Mouse (Mus musculus) stomach, embryonic 15.5 days (tissue): ENCODE measurements around the gene Eif3l. TPM values are rescaled to one million over a fixed set of nuclear protein-coding genes. Genes with fewer than 3 reads are reported as not detected.

Source experiments
- ATAC-seq: fragments of 200-750 bp; cut with Nextera tagmentation; 2 replicates; pipeline ENCODE4 v1.8.0; 2017; ENCODE audit warnings: low read depth, moderate number of reproducible peaks, moderate TSS enrichment; ENCODE audit not compliant: insufficient read depth, low FRiP score
- H3K27ac ChIP-seq: fragments of 300-500 bp; sonication (generic); 2 replicates; pipeline ENCODE4 v1.5.1; 2015; ENCODE audit warnings: mild to moderate bottlenecking, inconsistent platforms
- H3K27me3 ChIP-seq: fragments of 300-500 bp; sonication (generic); replicated peaks from 2 replicates; pipeline ENCODE4 v1.6.1; 2015; ENCODE audit warnings: inconsistent platforms
- H3K36me3 ChIP-seq: fragments of 300-500 bp; sonication (generic); 2 replicates; pipeline ENCODE4 v1.6.1; 2015; ENCODE audit warnings: inconsistent platforms
- H3K4me1 ChIP-seq: fragments of 300-500 bp; sonication (generic); 2 replicates; pipeline ENCODE4 v1.6.1; 2015; ENCODE audit warnings: inconsistent platforms
- H3K4me2 ChIP-seq: fragments of 300-500 bp; sonication (generic); 2 replicates; pipeline ENCODE4 v1.6.1; 2015; ENCODE audit warnings: mild to moderate bottlenecking, inconsistent platforms
- H3K4me3 ChIP-seq: fragments of 300-500 bp; sonication (generic); replicated peaks from 2 replicates; pipeline ENCODE4 v1.5.1; 2015; ENCODE audit warnings: inconsistent platforms
- H3K9ac ChIP-seq: fragments of 300-500 bp; sonication (generic); 2 replicates; pipeline ENCODE4 v1.6.1; 2015; ENCODE audit warnings: inconsistent platforms
- H3K9me3 ChIP-seq: fragments of 300-500 bp; sonication (generic); 2 replicates; pipeline ENCODE4 v1.6.1; 2016; ENCODE audit warnings: inconsistent platforms
- WGBS: fragments of 180-500 bp; shearing (Covaris S2); methylation state at CpG from one replicate; pipeline ENCODE4 v1.1.7; 2015; 5-methylcytosine and 5-hydroxymethylcytosine counted together
- polyA plus RNA-seq: library from polyadenylated mRNA; unstranded; fragments of >200 nt; fragmentation: Nextera tagmentation; extraction: Ambion mirVana; gene quantifications from 2 replicates; pipeline ENCODE4 v1.2.1, GENCODE M21; 2015

Eif3l gene
- polyA plus RNA-seq, 1 experiment from 2014 or later = 200 TPM

DNA sequence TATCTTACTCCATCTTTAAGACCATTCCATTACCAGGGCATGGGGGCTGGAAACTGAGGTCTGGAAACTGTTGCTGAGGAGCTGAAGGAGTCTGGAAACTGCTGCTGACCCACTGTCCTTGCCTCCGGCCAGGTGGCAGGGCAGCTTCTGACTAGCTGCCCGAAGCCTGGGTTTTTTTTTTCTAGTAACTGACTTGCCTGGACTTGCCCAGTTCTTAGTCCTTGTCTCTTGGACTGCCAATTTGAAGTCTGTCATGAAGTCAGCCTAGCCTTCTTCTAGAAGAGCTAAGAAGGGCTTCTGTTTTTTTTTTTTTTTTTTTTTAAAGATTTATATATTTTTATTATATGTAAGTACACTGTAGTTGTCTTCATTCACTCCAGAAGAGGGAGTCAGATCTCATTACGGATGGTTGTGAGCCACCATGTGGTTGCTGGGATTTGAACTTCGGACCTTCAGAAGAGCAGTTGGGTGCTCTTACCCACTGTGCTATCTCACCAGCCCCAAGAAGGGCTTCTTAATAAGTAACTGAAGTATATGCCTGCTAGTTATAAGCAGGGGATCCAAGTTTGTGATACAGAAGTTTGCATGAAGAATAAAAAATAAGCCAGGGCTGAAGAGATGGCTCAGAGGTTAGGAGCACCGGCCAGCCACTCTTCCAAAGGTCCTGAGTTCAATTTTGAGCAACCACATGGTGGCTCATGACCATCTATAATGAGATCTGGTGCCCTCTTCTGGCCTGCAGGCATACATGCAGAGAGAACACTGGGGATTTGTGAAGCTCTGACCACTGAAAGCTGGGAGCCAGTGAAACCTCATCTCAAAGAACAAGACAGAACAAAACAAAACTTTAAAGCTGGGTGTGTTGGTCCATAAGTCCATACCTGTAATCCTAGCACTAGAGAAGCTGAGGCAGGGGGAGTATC is 3.6 kb upstream of the Eif3l start:
- Histone ChIP-seq H3K9me3 (no peaks in the 10 kb centered on the region), H3K4me3 (no peak overlapping the region), H3K27ac (no peak overlapping the region), H3K9ac (no peak overlapping the region), H3K36me3 (no peaks in the 10 kb centered on the region), H3K4me1 (peaks cover 17% of the 10 kb centered on the region), H3K4me2 (no peak overlapping the region), H3K27me3 (no peaks in the 10 kb centered on the region)
- ATAC-seq = no peak
- WGBS = 62% methylated on average over 5 of the region's 5 CpGs

DNA sequence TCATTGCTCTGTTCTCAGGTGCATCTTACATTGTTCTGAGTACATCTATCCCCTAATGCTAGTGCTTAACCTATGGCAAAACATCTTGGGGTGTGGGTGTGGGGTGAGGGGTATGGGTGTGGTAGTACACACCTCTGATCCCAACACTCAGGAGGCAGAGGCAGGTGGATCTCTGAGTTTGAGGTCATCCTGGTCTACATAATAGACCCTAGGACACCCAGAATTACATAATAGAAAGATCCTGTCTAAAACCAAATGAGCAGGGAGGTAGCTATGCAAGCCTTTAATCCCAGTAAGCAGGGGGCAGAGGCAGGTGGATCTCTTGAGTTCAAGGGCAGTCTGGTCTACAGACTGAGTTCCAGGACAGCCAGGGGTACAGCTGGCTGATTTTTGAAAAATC is 1.2 kb upstream of the Eif3l start:
- Histone ChIP-seq H3K4me3 (no peak overlapping the region), H3K4me2 (no peak overlapping the region), H3K4me1 (peaks cover 16% of the 10 kb centered on the region), H3K9ac (no peak overlapping the region), H3K27ac (no peak overlapping the region), H3K27me3 (no peaks in the 10 kb centered on the region), H3K9me3 (no peaks in the 10 kb centered on the region), H3K36me3 (peaks cover 23% of the 10 kb centered on the region)
- ATAC-seq = no peak

DNA sequence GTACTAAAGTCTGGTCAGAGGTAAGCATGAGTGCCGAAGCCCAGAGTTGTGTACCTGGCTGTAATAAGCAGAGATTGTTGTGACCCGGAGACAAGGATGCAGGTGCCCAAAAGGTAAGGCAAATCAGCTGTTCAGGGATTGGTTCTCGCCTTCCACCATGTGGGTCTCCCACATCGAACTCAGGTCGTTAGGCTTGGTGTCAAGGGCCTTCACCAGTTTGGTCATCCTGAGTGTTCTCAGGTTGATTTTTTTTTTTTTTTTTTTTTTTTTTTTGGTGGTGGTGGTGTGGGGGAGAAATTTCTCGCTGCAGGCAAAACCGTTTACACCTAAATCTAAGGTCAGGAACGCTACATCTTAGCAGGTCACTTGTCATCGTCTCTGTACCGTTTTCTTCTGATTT is 533 bp upstream of the Eif3l start:
- ATAC-seq = no peak
- H3K36me3 ChIP-seq = peaks cover 30% of the 10 kb centered on the region
- H3K27me3 ChIP-seq = no peaks in the 10 kb centered on the region
- peak overlapping the region; percentile 74 for H3K4me2 ChIP-seq
- WGBS = 40% methylated on average over 10 of the region's 10 CpGs
- H3K27ac ChIP-seq = no peak overlapping the region; the same call in 1 of the 2 replicates
- H3K4me1 ChIP-seq = peaks cover 16% of the 10 kb centered on the region
- H3K9me3 ChIP-seq = no peaks in the 10 kb centered on the region
- 0 out of 2 replicates have a peak overlapping the region, but pooled peaks have one; percentile 19 for H3K9ac ChIP-seq
- H3K4me3 ChIP-seq = peak overlapping the region; percentile 92

DNA sequence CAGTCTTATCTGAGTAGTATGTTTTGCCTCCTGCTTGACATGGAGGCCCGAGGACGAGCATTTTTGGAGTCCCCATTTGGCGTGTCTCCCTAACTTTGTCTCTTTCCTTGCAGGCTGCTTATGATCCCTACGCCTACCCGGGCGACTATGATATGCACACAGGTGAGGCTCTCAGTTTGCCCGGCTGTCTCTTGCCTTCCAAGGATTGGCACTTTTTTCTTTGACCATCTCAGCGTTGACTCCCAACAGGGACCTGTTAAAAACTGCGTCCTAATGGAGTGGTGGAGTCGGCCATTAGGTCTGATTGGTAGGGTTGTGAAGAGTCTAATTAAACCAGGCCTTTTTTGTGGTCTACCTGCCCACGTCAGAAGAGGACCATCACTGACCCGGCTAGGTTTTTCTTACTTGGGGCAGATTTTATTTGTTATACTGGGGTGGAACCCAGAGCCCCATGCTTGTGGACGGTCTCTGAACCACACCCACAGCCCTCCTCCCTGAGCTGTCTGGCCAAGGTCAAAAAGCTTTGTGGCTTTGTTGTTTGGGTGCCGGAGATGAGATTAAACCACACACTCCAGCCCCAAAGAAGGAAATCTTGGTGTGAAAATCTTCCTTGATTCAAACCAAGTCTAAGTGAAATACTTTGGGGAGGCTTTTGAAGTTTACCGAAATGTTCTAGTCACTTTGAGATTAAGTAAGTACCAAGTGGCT is 833 bp downstream of the Eif3l start:
- Histone ChIP-seq H3K9me3 (no peaks in the 10 kb centered on the region), H3K4me1 (peaks cover 16% of the 10 kb centered on the region), H3K36me3 (peaks cover 40% of the 10 kb centered on the region), H3K4me2 (peak overlapping the region; percentile 74), H3K27ac (peak overlapping the region; percentile 79; the same call in 1 of the 2 replicates), H3K9ac (peak overlapping the region; percentile 81), H3K4me3 (peak overlapping the region; percentile 92), H3K27me3 (no peaks in the 10 kb centered on the region)
- 29% methylated on average over 15 of the region's 15 CpGs for WGBS
- no peak for ATAC-seq

DNA sequence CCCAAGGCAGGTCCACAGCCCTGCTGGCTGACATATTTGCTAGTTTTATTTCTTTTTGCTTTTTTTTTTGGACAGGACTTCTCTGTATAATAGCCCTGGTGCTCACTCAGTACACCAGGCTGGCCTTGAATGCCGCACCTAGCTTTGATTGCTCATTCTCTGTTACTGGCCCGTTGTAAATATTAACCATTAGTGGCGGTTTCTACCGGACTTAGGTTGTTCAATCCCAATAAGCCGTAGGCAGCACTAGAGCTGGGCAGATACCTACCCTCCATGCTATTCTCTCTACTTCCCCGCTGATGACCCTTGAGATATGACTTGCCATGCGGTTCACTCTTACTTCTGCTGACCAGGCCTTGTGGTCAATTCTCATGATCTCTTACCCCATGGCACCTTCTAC is 4.6 kb downstream of the Eif3l start:
- H3K9me3 ChIP-seq = no peaks in the 10 kb centered on the region
- H3K4me2 ChIP-seq = no peak overlapping the region
- H3K4me1 ChIP-seq = peaks cover 12% of the 10 kb centered on the region
- H3K4me3 ChIP-seq = no peak overlapping the region
- WGBS = 84% methylated on average over 7 of the region's 7 CpGs
- no peak for ATAC-seq
- no peaks in the 10 kb centered on the region for H3K27me3 ChIP-seq
- H3K36me3 ChIP-seq = peaks cover 77% of the 10 kb centered on the region
- H3K27ac ChIP-seq = no peak overlapping the region
- H3K9ac ChIP-seq = no peak overlapping the region

DNA sequence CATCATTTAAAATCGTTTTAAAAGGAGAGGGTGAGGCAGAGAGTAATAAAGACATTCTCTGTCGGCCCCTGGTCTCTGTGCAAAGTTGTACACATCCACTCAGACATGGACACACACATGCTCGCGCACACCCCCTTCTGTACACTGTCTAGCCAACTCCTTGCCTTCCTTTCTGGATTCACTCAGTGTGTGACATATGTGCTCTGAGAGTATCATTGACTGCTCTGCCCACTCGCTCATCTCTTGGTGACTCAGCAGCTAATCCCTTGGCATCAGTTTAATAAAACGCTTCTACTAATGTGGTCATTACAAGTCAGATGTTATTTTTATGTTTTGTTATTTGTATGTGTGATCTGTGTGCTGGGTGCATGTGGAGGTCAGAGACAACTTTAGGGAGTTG is 17.3 kb downstream of the Eif3l start:
- Histone ChIP-seq H3K36me3 (peaks cover 47% of the 10 kb centered on the region), H3K4me1 (peaks cover 16% of the 10 kb centered on the region), H3K4me2 (no peak overlapping the region), H3K9ac (no peak overlapping the region), H3K4me3 (no peak overlapping the region), H3K27ac (peak overlapping the region; percentile 67; the same call in 1 of the 2 replicates), H3K9me3 (no peaks in the 10 kb centered on the region), H3K27me3 (no peaks in the 10 kb centered on the region)
- 75% methylated on average over 6 of the region's 6 CpGs for WGBS
- no peak for ATAC-seq

DNA sequence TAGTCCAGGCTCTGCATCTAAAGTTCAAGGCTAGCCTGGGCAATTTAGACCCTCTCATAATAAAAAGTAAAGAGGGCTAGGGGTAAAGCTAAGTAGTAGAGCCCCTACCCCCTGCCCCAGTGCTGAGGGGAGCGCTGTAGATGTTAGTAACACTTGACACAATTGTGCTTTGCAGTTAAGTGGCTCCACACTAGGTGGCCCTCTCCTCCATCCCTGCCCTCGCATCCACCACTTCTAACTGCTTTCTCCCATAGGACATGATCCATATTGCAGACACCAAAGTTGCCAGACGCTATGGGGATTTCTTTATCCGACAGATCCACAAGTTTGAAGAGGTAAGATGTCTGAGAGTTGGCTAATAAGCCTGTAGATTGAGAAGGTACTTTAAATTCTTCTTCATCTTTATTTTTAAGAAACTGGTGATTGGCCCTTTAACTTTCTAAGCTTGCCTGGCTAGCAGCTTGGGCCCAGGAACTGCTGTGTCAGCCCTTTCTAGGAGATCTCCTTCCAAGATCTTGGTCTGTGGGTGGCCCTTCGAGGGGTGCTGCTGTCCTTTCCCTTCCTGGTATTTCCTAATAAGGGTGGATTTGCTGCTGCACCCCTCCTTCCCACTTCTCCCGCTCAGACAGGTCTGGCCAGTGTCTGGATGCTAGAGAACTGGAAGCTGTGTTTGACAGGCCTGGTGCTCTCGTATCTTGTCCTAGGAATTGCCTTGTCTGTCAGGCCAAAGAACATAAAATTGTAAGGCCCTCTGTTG is 18.3 kb downstream of the Eif3l start:
- no peaks in the 10 kb centered on the region for H3K9me3 ChIP-seq
- H3K4me1 ChIP-seq = peaks cover 25% of the 10 kb centered on the region
- no peak overlapping the region for H3K4me3 ChIP-seq
- no peak overlapping the region for H3K4me2 ChIP-seq
- peak; percentile 45; the same call in 1 of the 2 replicates for ATAC-seq
- no peaks in the 10 kb centered on the region for H3K27me3 ChIP-seq
- H3K9ac ChIP-seq = no peak overlapping the region
- peak overlapping the region; percentile 67 for H3K27ac ChIP-seq
- WGBS = 51% methylated on average over 7 of the region's 7 CpGs
- peaks cover 41% of the 10 kb centered on the region for H3K36me3 ChIP-seq

DNA sequence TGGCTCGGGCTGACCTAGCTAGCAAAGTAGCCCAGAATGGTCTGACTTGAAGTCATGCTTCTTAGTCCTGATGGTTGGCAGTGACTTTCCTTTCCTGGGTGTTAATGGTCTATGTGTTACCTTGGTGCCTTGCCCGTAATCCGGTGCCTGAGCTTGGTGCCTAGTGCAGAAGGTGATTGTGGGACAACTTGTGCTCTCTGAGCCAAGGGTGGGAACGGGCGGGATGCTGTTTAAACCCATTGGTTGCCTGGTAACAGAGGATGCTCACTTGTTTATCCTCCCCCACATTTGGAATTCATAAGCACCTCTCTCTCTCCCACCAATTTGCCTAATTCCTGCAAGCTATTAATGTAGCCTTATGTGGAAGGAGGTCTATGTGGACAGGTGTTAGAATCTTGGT is 20.5 kb downstream of the Eif3l start:
- ATAC-seq = no peak
- WGBS = 88% methylated on average over 5 of the region's 5 CpGs
- Histone ChIP-seq H3K4me3 (no peak overlapping the region), H3K9me3 (no peaks in the 10 kb centered on the region), H3K4me2 (no peak overlapping the region), H3K36me3 (peaks cover 25% of the 10 kb centered on the region), H3K9ac (no peak overlapping the region), H3K27me3 (no peaks in the 10 kb centered on the region), H3K27ac (no peak overlapping the region), H3K4me1 (peaks cover 34% of the 10 kb centered on the region)

DNA sequence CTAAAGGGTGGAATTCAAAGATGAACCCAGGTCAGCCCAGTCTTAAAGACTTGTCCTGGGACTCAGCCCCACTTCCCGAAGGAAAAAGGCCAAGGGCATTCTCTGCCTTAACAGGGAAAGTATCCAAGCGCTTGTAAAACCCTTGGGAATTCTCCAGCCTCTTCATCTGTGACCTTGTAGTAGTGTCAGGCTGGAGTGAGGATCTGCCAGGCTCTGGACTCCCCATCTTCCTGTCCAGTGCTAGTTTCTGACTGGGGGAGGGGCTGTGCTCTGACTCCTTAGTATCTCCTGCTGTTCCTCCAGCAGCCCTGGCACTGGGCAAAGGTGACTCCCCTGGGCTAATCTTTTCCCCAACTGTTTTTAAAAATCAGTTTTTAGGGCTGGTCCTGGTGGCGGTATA is 21.6 kb downstream of the Eif3l start:
- no peak overlapping the region for H3K9ac ChIP-seq
- ATAC-seq = no peak
- H3K4me1 ChIP-seq = peaks cover 38% of the 10 kb centered on the region
- no peaks in the 10 kb centered on the region for H3K27me3 ChIP-seq
- H3K27ac ChIP-seq = peak overlapping the region; percentile 88
- no peaks in the 10 kb centered on the region for H3K9me3 ChIP-seq
- H3K36me3 ChIP-seq = peaks cover 21% of the 10 kb centered on the region
- WGBS = 46% methylated on average over 3 of the region's 3 CpGs
- no peak overlapping the region for H3K4me3 ChIP-seq
- H3K4me2 ChIP-seq = no peak overlapping the region

DNA sequence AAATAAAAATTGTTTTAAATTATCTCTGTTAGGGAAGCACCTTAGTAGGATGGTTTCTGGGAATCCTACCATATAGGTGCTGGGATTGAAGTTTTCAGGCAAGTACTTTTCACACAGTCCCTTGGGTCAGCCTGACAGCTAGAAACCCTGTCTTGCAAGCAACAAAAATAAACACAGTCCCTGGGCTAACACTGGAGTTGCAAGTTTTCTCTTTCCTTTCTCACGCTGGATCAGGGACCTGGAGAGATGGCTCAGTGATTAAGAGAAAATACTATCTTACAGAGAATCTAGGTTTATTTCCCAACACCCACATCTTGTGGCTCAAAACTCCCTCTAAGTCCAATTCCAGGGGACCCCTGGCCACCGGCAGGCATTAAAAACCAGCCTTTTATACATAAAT is 22.2 kb downstream of the Eif3l start:
- no peak for ATAC-seq
- Histone ChIP-seq H3K9me3 (no peaks in the 10 kb centered on the region), H3K4me2 (peak overlapping the region; percentile 6; the same call in 1 of the 2 replicates), H3K4me3 (no peak overlapping the region), H3K36me3 (peaks cover 16% of the 10 kb centered on the region), H3K9ac (no peak overlapping the region), H3K4me1 (peaks cover 35% of the 10 kb centered on the region), H3K27me3 (no peaks in the 10 kb centered on the region), H3K27ac (peak overlapping the region; percentile 88)
- WGBS = 20% methylated on average over 2 of the region's 2 CpGs

DNA sequence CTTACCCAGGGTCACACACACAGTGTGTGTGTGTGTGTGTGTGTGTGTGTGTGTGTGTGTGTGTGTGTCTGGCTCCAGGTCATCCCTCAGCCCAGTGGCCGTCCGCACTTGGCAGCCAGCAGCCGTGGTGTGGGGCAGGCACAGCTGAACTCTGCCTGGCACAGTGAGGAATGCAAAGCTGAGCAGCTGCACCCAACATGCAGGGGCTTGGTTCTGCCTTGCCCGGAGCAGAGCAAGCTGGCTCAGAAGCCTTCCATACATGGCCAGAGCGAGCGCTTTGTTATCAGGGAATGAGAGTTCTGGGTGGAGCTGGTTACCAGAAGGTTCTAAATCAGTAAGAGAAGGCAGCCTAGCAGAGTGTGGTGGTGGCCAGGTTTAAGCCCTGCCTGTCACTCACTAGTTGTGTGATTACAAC is 22.6 kb downstream of the Eif3l start:
- ATAC-seq = peak; percentile 58
- Histone ChIP-seq H3K9ac (no peak overlapping the region), H3K27me3 (no peaks in the 10 kb centered on the region), H3K9me3 (no peaks in the 10 kb centered on the region), H3K4me3 (no peak overlapping the region), H3K27ac (peak overlapping the region; percentile 88), H3K4me1 (peaks cover 33% of the 10 kb centered on the region), H3K36me3 (peaks cover 15% of the 10 kb centered on the region), H3K4me2 (peak overlapping the region; percentile 6)
- WGBS = 15% methylated on average over 6 of the region's 6 CpGs
